Mouse (Mus musculus): ENCODE results near the gene Sstr2.

DNA sequence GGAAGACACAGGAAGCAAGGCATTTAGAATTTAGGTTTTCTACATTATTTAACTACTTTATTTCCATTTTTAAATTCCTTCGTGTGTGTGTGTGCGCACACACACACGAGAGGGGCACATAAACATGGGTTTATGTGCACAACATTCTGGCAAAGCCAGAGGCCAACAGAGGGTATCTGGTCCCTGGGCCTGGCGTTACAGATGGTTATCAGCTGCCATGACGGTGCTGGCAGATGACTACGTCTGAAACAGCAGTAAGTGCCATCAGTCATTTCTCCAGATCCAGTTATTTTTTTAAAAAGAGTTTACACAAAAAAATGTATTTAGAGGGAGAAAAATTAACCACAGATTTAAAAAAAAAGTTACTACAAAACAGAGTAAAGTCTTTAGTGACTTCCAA is 47.1 kb downstream of the Sstr2 start:
- no peak for TF ChIP-seq CTCF (IDR thresholded peaks at IDR 0.05; ENCODE audit: borderline replicate concordance, insufficient read depth, low read depth, low read length)
- TF ChIP-seq POLR2A (IDR thresholded peaks at IDR 0.05; ENCODE audit: borderline replicate concordance, insufficient read depth, low read length), result no peak
